Mouse (Mus musculus) embryonic fibroblast, embryonic 13.5 days (primary cell): ENCODE measurements around the gene Olfr819.

ENCODE experiments used
- CTCF ChIP-seq: IDR thresholded peaks from 2 replicates; pipeline ENCODE4 v1.5.1; 2011; ENCODE audit warnings: mild to moderate bottlenecking, control low read depth, low read length, moderate library complexity, borderline replicate concordance; ENCODE audit not compliant: insufficient read depth
- POLR2A ChIP-seq: IDR thresholded peaks from 2 replicates; pipeline ENCODE4 v1.6.1; 2011; ENCODE audit warnings: low read depth, mild to moderate bottlenecking, control low read depth, low read length, moderate library complexity

DNA sequence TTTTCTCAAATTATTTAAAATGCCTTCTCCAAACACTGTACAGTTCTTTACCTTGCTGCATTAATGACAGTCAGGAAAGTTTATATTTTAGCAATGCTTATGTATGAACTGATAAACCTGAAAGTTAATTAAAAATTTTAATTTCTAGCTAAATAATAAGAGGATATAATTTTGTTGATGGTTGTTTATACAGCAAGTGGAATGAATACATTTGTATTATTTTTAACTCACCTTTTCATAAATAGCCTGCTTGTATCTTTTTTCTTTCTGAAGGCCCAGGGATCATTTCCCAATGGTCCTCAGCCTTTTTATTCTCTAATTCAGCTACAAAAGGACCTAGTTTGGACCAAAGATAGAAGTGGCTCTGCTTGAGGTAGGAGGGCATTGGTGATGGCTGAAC lies 45.3 kb upstream of the Olfr819 start, which contains the start of gene Olfr820:
- TF ChIP-seq POLR2A (no peak), CTCF (no peak)
